Mouse (Mus musculus) embryonic fibroblast, embryonic 13.5 days (primary cell): ENCODE data around the gene Ano8. TPM values are rescaled to one million over a fixed set of nuclear protein-coding genes. Genes with fewer than 3 reads are reported as not detected.
"Not testable (repeated sequence)": the region's sequence is repeated elsewhere in the genome, so short reads cannot be mapped to it uniquely, and the experiment has no call there.

Source experiments
- H3K27ac ChIP-seq: 2 replicates; pipeline ENCODE4 v1.5.1; 2012; ENCODE audit warnings: low read length, control low read depth, inconsistent platforms; ENCODE audit not compliant: insufficient read depth
- H3K4me1 ChIP-seq: 2 replicates; pipeline ENCODE4 v1.6.1; 2011; ENCODE audit warnings: low read length; ENCODE audit not compliant: control insufficient read depth, insufficient read depth
- H3K4me3 ChIP-seq: 2 replicates; pipeline ENCODE4 v1.5.1; 2011; ENCODE audit warnings: mild to moderate bottlenecking, control low read depth, low read length; ENCODE audit not compliant: insufficient read depth
- CTCF ChIP-seq: IDR thresholded peaks from 2 replicates; pipeline ENCODE4 v1.5.1; 2011; ENCODE audit warnings: mild to moderate bottlenecking, control low read depth, low read length, moderate library complexity, borderline replicate concordance; ENCODE audit not compliant: insufficient read depth
- POLR2A ChIP-seq: IDR thresholded peaks from 2 replicates; pipeline ENCODE4 v1.6.1; 2011; ENCODE audit warnings: low read depth, mild to moderate bottlenecking, control low read depth, low read length, moderate library complexity
- polyA plus RNA-seq: library from polyadenylated mRNA; stranded (reverse); fragments of >200 nt; gene quantifications from 2 replicates; pipeline ENCODE4 v1.2.4, GENCODE M21; 2011; ENCODE audit warnings: low read depth; ENCODE audit not compliant: missing spikeins, insufficient read length

Ano8 gene
- polyA plus RNA-seq, 1 experiment: 15.4 TPM

DNA sequence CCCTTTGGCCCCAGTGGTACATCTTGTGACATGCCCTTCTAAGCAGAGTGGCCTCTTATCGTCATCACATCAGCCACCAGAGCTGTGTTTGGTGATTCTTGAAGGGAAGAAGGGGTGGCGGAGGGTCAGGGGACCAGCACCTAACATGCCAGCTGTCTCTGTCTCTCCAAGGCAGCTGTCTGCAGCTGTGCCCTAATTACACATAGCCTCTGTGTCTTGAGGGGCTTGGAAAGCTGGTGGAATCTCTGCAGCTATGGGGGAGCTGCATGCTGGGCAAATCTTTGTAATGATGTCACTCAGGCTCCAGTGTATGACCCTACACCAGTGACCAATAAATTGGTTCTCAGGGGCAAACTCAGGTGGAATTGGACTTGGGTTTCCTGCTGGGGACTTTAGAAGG is 33.1 kb downstream of the Ano8 start:
- no peak for TF ChIP-seq CTCF
- no peak for TF ChIP-seq POLR2A
- H3K4me1 ChIP-seq: no peaks in the 10 kb centered on the region
- no peak overlapping the region for H3K4me3 ChIP-seq
- no peak overlapping the region for H3K27ac ChIP-seq

DNA sequence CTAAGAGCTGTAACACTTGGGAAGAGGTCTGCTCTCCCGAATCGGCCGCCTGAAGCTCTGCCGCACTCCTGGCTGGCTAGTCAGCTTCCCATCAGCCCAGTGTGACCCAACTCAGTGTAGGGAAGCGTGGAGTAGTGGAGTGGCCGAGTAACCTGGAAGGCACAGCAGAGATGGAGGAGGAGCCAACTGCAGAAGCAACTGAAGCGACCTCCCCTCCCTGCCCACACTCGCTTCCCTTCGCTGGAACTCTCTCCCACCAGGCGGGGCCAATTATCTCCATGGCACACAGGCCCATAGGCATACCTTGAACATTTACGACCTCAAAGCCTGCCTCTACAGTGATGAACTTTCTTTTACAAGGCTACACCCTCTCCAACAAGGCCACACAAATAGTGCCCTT is 34.0 kb downstream of the Ano8 start:
- no peaks in the 10 kb centered on the region for H3K4me1 ChIP-seq
- TF ChIP-seq CTCF: no peak
- no peak for TF ChIP-seq POLR2A
- no peak overlapping the region for H3K27ac ChIP-seq
- H3K4me3 ChIP-seq: no peak overlapping the region

DNA sequence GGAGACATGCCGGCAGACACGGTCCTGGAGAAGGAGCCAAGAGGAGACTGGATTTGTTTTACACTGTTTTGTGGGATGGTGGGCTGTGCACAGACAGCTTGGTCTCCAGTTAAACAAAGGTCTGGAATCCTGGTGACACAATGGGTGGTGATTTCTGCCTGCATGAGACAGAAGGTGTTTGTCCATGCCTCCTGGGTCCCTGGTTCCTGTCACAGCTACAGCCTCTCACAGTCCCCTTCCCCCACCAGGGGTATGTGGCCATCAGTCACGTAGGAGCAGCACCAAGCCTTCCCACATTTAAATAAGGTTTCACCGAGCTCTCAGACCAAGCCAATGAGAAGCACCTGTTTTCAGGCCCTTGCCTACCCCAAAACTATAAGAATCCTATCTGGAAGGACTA is 34.4 kb downstream of the Ano8 start:
- Histone ChIP-seq H3K4me3 (no peak overlapping the region), H3K27ac (no peak overlapping the region), H3K4me1 (no peaks in the 10 kb centered on the region)
- TF ChIP-seq POLR2A (no peak), CTCF (no peak)

DNA sequence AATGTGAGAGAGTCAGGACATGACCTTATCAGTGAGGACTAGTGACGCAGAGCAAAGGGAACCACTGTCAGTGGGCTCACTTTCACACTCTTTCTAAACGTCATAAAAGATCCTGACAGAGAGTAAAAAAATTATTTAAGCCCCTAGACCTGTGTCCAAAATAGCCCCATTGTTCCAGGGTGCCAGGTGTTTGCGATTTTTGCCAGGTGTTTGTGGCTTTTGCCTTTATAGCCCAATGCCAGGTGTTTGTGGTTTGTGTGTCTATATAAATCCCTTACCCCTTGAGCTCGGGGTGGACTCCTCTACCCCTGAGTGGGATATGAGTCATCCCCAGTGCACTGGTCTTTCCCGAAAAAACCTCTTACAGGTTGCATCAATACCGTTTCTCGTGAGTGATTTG is 40.7 kb downstream of the Ano8 start:
- H3K4me3 ChIP-seq: no peak overlapping the region
- no peak overlapping the region for H3K27ac ChIP-seq
- TF ChIP-seq POLR2A (no peak), CTCF (no peak)
- no peaks in the 10 kb centered on the region; the same call in 1 of the 2 replicates for H3K4me1 ChIP-seq

DNA sequence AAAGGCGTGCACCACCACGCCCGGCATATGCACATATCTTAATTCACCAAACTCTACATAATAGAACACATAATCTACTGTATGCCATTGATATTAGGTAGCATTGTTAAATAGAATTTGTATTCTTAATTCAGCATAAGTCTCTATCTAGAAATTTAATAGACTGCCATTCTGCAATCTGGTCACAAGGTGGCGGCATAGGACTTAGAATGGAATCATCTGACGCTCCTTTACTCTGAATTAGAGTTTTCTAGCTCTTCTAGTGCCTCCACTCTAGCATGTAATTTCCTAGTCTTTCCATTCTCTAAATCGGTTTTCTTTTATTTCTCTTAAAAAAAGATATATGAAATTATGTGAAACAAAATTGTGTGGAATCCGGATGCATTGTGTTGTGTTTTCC is 44.4 kb downstream of the Ano8 start:
- no peak overlapping the region for H3K27ac ChIP-seq
- no peak for TF ChIP-seq CTCF
- TF ChIP-seq POLR2A: no peak
- no peak overlapping the region for H3K4me3 ChIP-seq
- H3K4me1 ChIP-seq: no peaks in the 10 kb centered on the region; the same call in 1 of the 2 replicates

DNA sequence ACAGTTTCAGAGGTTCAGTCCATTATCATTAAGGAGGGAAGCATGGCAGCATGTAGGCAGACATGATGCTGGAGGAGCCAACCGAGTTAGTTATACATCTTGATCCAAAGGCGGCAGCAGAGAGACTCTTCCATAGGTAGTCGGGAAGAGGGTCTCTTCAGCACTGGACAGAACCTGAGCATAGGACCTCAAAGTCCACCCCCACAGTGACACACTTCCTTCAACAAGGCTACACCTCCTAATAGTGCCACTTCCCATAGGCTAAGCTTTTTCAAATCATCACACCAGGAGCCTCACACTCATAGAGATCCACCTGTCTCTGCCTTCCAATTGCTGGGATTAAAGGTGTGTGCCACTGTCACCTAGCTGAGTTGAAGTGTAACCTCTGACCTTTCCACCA is 48.7 kb downstream of the Ano8 start:
- H3K4me1 ChIP-seq: no peaks in the 10 kb centered on the region
- no peak for TF ChIP-seq POLR2A
- TF ChIP-seq CTCF: no peak
- H3K27ac ChIP-seq: no peak overlapping the region
- no peak overlapping the region for H3K4me3 ChIP-seq

DNA sequence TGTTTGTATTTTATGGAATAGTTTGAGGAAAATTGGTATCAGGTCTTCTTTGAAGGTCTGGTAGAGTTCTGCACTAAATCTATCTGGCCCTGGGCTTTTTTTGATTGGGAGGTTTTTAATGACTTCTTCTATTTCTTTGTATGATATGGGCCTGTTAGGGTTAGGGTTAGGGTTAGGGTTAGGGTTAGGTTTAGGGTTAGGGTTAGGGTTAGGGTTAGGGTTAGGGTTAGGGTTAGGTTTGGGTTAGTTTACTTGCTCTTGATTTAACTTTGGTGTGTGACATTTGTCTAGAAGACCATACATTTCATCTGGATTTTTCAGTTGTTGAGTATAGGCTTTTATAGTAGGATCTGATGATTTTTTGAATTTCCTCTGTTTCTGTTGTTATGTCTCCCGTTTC is 52.8 kb downstream of the Ano8 start:
- H3K27ac ChIP-seq, H3K4me1 ChIP-seq: not testable (repeated sequence)
- peak overlapping the region; percentile 4; the same call in 1 of the 2 replicates for H3K4me3 ChIP-seq
- peak; percentile 33; the same call in 1 of the 2 replicates for TF ChIP-seq CTCF

Other genes starting within 250 kb of the Ano8 start
- gene Myo9b, start 213.2 kb downstream of the Ano8 start, polyA plus RNA-seq: 67.5 and 95.8 TPM in 2 replicates
- 23.1 and 29.7 TPM in 2 replicates for gene Haus8, start 213.0 kb downstream of the Ano8 start, polyA plus RNA-seq
- gene Use1, start 119.1 kb downstream of the Ano8 start, polyA plus RNA-seq: 94.8 and 97.6 TPM in 2 replicates
- 2.3 and 3.2 TPM in 2 replicates for gene Ocel1, start 114.7 kb downstream of the Ano8 start, polyA plus RNA-seq
- gene Nr2f6, start 104.0 kb downstream of the Ano8 start, polyA plus RNA-seq: 40.8 and 48.9 TPM in 2 replicates
- gene Ushbp1, start 90.2 kb downstream of the Ano8 start, polyA plus RNA-seq: not detected in 2 replicates
- gene Babam1, start 89.1 kb downstream of the Ano8 start, polyA plus RNA-seq: 84.5 and 91.6 TPM in 2 replicates
- 3.9 and 5.7 TPM in 2 replicates for gene Ankle1, start 80.0 kb downstream of the Ano8 start, polyA plus RNA-seq
- gene Abhd8, start 22.3 kb downstream of the Ano8 start, polyA plus RNA-seq: 19.4 and 20.9 TPM in 2 replicates
- 36.9 and 50.5 TPM in 2 replicates for gene Mrpl34, start 21.0 kb downstream of the Ano8 start, polyA plus RNA-seq
- gene Dda1, start 16.8 kb downstream of the Ano8 start, polyA plus RNA-seq: 63.1 and 70.4 TPM in 2 replicates
- gene Gtpbp3, start 2.1 kb upstream of the Ano8 start, polyA plus RNA-seq: 10.5 and 12.5 TPM in 2 replicates
- 0.33 and 0.44 TPM in 2 replicates for gene Plvap, start 25.8 kb upstream of the Ano8 start, polyA plus RNA-seq
- not detected in 2 replicates for gene Ccdc194, start 39.7 kb upstream of the Ano8 start, polyA plus RNA-seq
- gene Bst2, start 51.5 kb upstream of the Ano8 start, polyA plus RNA-seq: 102 and 107 TPM in 2 replicates
- gene Mvb12a, start 57.0 kb upstream of the Ano8 start, polyA plus RNA-seq: 38.3 and 39.4 TPM in 2 replicates
- gene Tmem221, start 72.9 kb upstream of the Ano8 start, polyA plus RNA-seq: 0.32 TPM in 1 of 2 replicates, not detected in the other
- not detected in 2 replicates for gene Nxnl1, start 80.6 kb upstream of the Ano8 start, polyA plus RNA-seq
- gene Slc27a1, start 82.9 kb upstream of the Ano8 start, polyA plus RNA-seq: 13.7 and 17.7 TPM in 2 replicates
- 86.0 and 99.4 TPM in 2 replicates for gene Pgls, start 106.2 kb upstream of the Ano8 start, polyA plus RNA-seq
- gene Fam129c, start 111.7 kb upstream of the Ano8 start, polyA plus RNA-seq: 1.8 and 3.0 TPM in 2 replicates
- gene Colgalt1, start 125.0 kb upstream of the Ano8 start, polyA plus RNA-seq: 147 and 163 TPM in 2 replicates
- gene Unc13a, start 185.8 kb upstream of the Ano8 start, polyA plus RNA-seq: 1.9 and 2.6 TPM in 2 replicates
- gene Jak3, start 190.3 kb upstream of the Ano8 start, polyA plus RNA-seq: 5.0 and 6.1 TPM in 2 replicates
- 1.4 TPM in 1 of 2 replicates, not detected in the other for gene Insl3, start 203.3 kb upstream of the Ano8 start, polyA plus RNA-seq
- gene B3gnt3, start 215.8 kb upstream of the Ano8 start, polyA plus RNA-seq: 0.67 and 1.1 TPM in 2 replicates
- not detected in 2 replicates for gene Fcho1, start 239.8 kb upstream of the Ano8 start, polyA plus RNA-seq